Mouse (Mus musculus): ENCODE results near the gene Tmigd1. TPM values are rescaled to one million over a fixed set of nuclear protein-coding genes. Genes with fewer than 3 reads are reported as not detected.

Tmigd1 gene
- polyA plus RNA-seq, 1 experiment from 2014 or later: not detected

DNA sequence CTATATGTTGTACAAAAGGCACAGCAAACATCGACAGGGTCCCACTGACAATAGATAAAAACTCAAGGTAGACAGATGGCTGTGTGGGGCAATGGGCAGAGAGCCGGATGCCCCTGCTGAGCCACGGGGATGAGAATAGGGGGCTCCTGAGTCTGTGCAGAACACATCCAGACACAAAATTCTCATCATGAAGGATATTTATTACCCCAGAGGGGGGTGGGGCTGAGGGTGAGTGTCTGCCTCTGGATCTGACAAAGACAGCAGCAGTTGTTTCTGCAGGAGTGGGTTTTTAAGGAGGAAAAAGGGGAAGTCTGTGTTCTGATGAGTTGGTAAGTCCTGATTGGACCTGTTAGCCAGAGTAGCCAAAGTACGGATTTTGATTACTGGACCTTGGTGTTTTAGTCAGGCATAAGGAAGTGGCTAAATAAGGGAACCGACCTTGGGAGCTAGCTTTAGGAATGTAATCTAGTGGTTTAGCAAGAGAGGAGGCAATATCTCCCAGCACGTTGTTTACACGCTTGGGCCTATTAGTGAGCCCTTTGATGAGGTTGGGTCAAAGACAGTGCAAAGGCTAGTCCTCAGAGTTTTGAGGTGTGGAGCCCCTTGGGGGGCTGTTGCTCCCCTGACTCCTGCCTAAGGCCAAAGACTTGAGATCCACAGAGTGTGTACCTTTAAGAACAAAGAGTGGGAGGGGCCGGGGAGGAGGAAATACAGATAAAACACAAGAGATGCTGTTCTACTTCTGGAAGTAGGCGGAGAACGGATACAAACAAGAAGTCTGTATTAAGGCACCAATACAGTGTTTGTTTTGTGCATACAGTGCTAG, 12.4 kb upstream of the Tmigd1 start:
- ATAC-seq (ENCODE audit: low FRiP score): no peak
- no peak overlapping the region for H3K4me2 ChIP-seq
- no peaks in the 10 kb centered on the region for H3K27me3 ChIP-seq
- 78% methylated on average over 10 of the region's 10 CpGs for WGBS
- no peak overlapping the region for H3K9ac ChIP-seq
- H3K4me3 ChIP-seq (replicated peaks): no peak overlapping the region
- no peak overlapping the region for H3K27ac ChIP-seq
- H3K4me1 ChIP-seq: no peaks in the 10 kb centered on the region
- no peaks in the 10 kb centered on the region for H3K36me3 ChIP-seq (replicated peaks)
- no peaks in the 10 kb centered on the region for H3K9me3 ChIP-seq

DNA sequence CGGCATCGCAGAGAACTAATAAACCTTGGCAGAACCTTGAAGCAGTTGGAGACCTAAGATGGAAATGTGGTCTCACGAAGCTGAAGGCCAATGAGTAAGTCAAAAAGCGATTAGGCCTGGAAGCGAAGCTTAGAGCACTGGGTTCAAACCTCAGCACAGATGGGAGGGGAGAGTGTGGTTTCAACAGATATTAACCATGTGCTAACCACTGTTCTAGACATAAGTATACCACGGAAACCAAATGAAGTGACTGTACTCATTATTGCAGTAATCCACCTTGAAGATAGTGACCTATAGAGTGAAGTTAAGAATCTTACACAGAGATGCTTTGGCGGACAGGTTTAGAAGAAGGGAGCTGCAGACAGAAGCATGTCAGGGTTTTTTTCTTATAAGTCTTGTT, 10.8 kb upstream of the Tmigd1 start:
- no peak overlapping the region for H3K9ac ChIP-seq
- H3K4me3 ChIP-seq (replicated peaks): no peak overlapping the region
- no peaks in the 10 kb centered on the region for H3K36me3 ChIP-seq (replicated peaks)
- H3K9me3 ChIP-seq: no peaks in the 10 kb centered on the region
- no peaks in the 10 kb centered on the region for H3K4me1 ChIP-seq
- no peak overlapping the region for H3K4me2 ChIP-seq
- no peaks in the 10 kb centered on the region for H3K27me3 ChIP-seq
- ATAC-seq (ENCODE audit: low FRiP score): no peak
- 93% methylated on average over 7 of the region's 7 CpGs for WGBS
- H3K27ac ChIP-seq: no peak overlapping the region

DNA sequence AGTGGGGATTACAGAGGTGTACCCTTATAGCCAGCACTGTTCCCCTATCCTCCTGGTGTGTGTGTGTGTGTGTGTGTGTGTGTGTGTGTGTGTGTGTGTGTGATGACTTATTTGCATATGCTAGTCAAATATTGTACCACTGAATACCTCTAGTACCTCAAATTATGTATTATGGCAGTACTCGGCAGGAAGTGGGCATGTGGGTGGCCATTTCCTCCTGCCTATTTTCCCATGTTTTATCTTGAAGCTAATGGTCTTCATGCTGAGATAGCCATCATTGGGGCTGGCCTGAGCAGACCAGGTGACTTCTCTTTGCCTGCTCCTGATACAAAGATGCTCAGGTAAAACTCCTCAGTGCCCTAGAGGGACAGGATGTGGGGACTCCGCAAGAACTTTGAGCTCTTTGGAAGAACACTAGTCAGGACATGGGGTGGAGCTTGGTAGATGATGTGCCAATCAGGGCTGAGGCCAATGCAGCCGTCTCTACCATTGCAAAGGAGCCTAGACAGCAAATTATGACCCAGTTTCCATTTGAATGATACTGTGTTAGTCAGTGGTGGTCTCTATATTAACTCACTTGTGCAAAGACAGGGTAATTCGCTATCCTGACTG, 10.1 kb upstream of the Tmigd1 start:
- no peaks in the 10 kb centered on the region for H3K4me1 ChIP-seq
- H3K9me3 ChIP-seq: no peaks in the 10 kb centered on the region
- no peak overlapping the region for H3K9ac ChIP-seq
- no peaks in the 10 kb centered on the region for H3K27me3 ChIP-seq
- H3K27ac ChIP-seq: no peak overlapping the region
- WGBS: 84% methylated on average over 4 of the region's 4 CpGs
- no peak for ATAC-seq (ENCODE audit: low FRiP score)
- H3K4me3 ChIP-seq (replicated peaks): no peak overlapping the region
- H3K36me3 ChIP-seq (replicated peaks): no peaks in the 10 kb centered on the region
- no peak overlapping the region for H3K4me2 ChIP-seq

DNA sequence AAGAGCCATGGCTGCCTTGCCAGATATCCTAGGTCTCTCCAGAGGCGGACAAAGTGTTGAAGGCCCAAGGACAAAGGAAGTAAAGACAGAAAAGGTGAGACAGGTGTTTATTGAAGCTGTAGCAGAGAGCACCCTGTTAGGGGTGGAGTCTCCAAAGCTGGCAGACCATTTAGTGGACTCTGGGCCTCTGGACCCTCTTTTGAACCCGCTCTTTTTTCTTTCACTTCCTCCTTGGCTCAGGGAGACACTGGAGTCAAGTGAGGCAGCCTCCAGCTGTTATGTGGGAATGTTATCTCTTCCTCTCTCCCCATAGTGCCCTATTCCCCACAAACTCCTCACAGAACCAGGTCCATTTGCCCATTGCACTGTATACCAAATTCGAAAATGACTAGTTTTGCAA, 9.0 kb upstream of the Tmigd1 start:
- Histone ChIP-seq H3K27me3 (no peaks in the 10 kb centered on the region), H3K27ac (no peak overlapping the region), H3K9ac (no peak overlapping the region), H3K4me1 (peaks cover 3% of the 10 kb centered on the region), H3K4me2 (no peak overlapping the region), H3K4me3 (replicated peaks) (no peak overlapping the region), H3K36me3 (replicated peaks) (no peaks in the 10 kb centered on the region), H3K9me3 (no peaks in the 10 kb centered on the region)
- ATAC-seq (ENCODE audit: low FRiP score): no peak
- 77% methylated on average over 3 of the region's 3 CpGs for WGBS

DNA sequence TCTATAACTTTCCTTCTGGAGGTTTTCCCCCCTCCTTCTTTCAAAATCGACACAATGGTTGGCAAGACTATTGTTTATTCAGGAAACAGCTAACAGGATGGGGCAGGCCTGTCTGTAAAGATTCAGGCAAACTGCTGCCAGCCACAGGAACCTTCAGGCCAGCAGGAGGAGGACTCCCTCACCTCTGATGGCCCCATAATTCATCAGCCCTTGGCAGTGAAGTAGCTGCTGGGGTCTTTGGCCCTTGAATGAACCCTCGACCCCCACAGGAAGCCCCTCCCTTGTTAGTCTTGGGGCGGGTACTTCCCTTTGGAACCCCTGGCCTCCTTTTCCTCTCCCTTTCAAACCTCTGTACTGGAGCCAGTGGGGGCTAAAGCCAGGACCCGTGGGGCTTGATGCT, 8.4 kb upstream of the Tmigd1 start:
- no peaks in the 10 kb centered on the region for H3K9me3 ChIP-seq
- H3K4me2 ChIP-seq: no peak overlapping the region
- no peaks in the 10 kb centered on the region for H3K27me3 ChIP-seq
- no peak overlapping the region for H3K9ac ChIP-seq
- H3K4me1 ChIP-seq: peaks cover 7% of the 10 kb centered on the region
- H3K27ac ChIP-seq: no peak overlapping the region
- no peak overlapping the region for H3K4me3 ChIP-seq (replicated peaks)
- ATAC-seq (ENCODE audit: low FRiP score): no peak
- 39% methylated on average over 4 of the region's 4 CpGs for WGBS
- H3K36me3 ChIP-seq (replicated peaks): no peaks in the 10 kb centered on the region

DNA sequence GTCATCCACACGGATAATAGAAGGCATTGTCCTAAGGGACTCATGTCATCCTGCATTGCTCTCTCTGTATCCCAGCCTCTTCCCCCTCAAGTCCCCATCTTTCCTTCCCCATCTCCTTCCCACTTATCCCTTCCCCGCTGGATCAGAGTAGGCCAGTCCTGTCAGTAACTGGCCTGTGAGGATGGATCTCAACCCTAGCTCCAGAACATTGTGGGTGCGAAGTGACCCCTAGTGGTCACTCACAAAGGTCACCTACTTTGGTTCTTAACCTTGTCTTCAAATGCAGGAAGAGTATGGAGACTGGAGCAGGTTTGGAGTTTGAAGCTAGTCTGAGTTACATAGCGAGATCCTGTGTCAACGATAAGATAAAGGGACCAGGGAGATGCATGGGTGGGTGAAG, 7.7 kb upstream of the Tmigd1 start:
- ATAC-seq (ENCODE audit: low FRiP score): no peak
- Histone ChIP-seq H3K9ac (no peak overlapping the region), H3K9me3 (no peaks in the 10 kb centered on the region), H3K36me3 (replicated peaks) (no peaks in the 10 kb centered on the region), H3K4me1 (peaks cover 7% of the 10 kb centered on the region), H3K4me2 (no peak overlapping the region), H3K4me3 (replicated peaks) (no peak overlapping the region), H3K27ac (no peak overlapping the region), H3K27me3 (no peaks in the 10 kb centered on the region)
- WGBS: 36% methylated on average over 5 of the region's 5 CpGs

DNA sequence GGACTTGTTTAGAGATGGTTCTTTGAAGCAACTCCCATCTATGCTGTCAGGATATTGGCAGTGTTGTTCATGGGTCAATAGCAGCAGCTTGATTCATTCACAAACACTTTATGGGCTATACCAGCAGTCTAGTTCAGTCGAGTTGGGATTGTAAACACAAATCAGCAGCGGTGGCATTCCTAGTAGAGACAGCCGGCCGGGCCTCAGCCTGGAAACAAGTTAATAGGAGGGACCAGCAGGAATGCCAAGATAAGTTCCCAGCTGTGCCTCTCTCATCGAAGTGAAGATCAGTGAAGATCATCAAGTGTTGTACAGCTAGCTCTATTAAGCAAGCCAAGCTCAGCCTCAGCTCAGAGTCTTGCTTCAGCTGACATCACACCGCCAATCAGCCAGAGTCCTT, 5.6 kb upstream of the Tmigd1 start:
- no peak overlapping the region for H3K4me2 ChIP-seq
- H3K9ac ChIP-seq: no peak overlapping the region
- H3K4me3 ChIP-seq (replicated peaks): no peak overlapping the region
- no peak for ATAC-seq (ENCODE audit: low FRiP score)
- no peaks in the 10 kb centered on the region for H3K27me3 ChIP-seq
- WGBS: 76% methylated on average over 6 of the region's 6 CpGs
- H3K4me1 ChIP-seq: peaks cover 7% of the 10 kb centered on the region
- H3K27ac ChIP-seq: no peak overlapping the region
- H3K36me3 ChIP-seq (replicated peaks): no peaks in the 10 kb centered on the region
- H3K9me3 ChIP-seq: no peaks in the 10 kb centered on the region

DNA sequence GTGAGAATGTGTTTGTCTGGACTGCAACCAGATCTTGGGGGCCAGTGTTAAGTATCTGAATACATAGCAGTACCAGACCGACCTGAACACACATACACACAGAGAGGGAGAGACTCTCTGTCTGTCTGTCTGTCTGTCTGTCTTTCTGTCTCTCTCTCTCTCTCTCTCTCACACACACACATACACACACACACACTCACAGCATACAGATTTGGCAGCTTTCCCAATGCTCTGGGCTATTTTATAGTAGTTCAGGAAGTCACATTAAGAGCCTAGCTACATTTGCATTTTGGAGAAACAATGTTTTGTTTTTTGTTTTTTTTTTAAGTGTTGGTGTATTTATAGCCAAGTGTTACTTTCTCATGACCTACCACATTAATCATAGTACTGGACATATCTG, 4.8 kb upstream of the Tmigd1 start:
- Histone ChIP-seq H3K27ac (no peak overlapping the region), H3K9me3 (no peaks in the 10 kb centered on the region), H3K4me2 (no peak overlapping the region), H3K4me3 (replicated peaks) (no peak overlapping the region), H3K9ac (no peak overlapping the region), H3K27me3 (no peaks in the 10 kb centered on the region), H3K4me1 (peaks cover 7% of the 10 kb centered on the region), H3K36me3 (replicated peaks) (no peaks in the 10 kb centered on the region)
- ATAC-seq (ENCODE audit: low FRiP score): no peak
- 67% methylated on average over 1 of the region's 1 CpGs for WGBS

DNA sequence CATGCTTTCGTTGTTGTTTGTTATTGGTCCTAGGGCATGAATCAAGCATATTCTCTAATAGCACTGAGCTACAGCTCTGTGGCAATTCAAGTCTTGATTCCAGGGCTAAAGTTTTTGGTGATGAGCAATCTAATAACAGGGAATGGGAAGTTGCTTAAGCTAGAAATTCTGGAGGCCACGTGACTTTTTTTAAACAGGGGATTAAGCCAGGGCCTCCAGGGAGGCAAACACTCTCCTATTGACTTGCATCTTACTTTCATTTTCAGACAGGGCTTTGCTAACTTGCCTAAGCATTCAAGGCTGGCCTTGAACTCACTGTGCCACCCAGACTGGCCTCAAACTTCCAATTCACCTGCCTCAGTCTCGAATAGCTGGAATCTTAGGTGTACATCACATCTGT, 4.1 kb upstream of the Tmigd1 start:
- H3K4me3 ChIP-seq (replicated peaks): no peak overlapping the region
- H3K9me3 ChIP-seq: no peaks in the 10 kb centered on the region
- WGBS: 53% methylated on average over 3 of the region's 3 CpGs
- no peak overlapping the region for H3K4me2 ChIP-seq
- no peak overlapping the region for H3K27ac ChIP-seq
- no peak for ATAC-seq (ENCODE audit: low FRiP score)
- H3K9ac ChIP-seq: no peak overlapping the region
- H3K27me3 ChIP-seq: no peaks in the 10 kb centered on the region
- no peaks in the 10 kb centered on the region for H3K36me3 ChIP-seq (replicated peaks)
- peaks cover 7% of the 10 kb centered on the region for H3K4me1 ChIP-seq

DNA sequence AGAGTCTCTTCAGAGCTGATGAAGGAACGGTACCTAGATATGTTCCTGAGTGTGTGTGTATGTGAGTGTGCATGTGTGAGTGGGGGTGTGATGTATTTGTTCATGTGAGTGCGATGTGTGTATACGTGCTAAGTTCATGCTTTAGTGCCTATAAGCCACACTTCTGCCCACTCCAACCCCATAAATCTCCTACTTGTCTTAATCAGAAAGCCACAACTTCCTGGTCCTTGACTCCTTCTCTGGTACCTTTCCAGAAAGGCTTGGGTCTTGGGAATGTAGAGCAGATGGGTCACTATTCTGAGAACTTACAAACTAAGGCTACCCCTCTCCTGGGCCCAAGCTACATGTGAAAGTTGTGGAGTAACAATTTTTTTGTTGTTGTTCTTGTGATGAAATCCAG, 3.2 kb upstream of the Tmigd1 start:
- Histone ChIP-seq H3K9ac (no peak overlapping the region), H3K4me3 (replicated peaks) (no peak overlapping the region), H3K4me2 (no peak overlapping the region)

DNA sequence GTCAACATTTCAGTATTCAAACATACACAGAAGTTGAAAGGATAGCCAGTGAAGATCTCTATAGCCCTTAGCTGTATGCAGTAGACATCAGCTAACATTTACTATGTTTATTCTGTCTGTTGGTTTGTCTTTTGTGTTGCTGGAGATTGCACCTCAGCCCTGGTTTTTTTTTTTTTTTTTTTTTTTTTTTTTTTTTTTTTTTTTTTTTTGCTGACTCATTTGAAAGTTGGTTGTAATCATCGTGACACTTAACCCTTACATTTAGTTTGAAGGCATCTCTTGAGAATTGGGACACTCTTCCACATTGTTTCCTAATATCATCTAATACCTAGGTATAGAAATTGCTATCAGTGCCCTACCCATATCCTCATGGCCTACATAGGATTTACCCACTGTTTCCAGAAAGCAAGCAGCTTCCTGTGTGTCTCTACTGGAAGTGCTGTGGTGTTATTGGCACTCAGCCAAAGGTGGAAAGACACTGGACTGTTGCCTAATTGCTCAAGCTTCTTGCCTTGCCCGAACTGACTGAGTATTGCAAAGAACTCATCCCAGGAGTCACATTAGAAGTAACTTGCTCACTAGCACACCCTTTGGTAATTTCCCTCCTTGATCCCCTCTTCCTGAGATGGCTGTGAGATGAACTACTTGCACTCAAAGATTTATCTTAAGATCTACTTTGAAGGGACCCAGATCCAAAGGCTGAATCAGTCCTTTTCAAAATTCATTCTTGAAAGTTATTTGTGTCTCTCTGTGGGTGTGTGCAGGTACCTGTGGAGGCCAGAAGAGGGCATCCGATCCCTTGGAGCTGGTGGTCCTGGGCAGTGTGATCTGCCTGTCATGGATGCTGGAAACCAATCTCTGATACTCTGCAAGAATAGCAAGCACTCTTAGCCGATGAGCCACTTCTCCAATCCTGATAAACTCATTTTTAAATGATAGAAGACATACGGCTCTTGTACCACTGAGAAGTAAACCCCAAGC, 1.9 kb upstream of the Tmigd1 start:
- Histone ChIP-seq H3K4me1 (peaks cover 7% of the 10 kb centered on the region), H3K4me2 (no peak overlapping the region), H3K9ac (no peak overlapping the region), H3K9me3 (no peaks in the 10 kb centered on the region), H3K27me3 (no peaks in the 10 kb centered on the region), H3K27ac (no peak overlapping the region), H3K36me3 (replicated peaks) (no peaks in the 10 kb centered on the region), H3K4me3 (replicated peaks) (no peak overlapping the region)
- ATAC-seq (ENCODE audit: low FRiP score): no peak
- 73% methylated on average over 5 of the region's 5 CpGs for WGBS

More for the DNA sequence above, 3.2 kb upstream of the Tmigd1 start:
- peaks cover 7% of the 10 kb centered on the region for H3K4me1 ChIP-seq
- H3K27me3 ChIP-seq: no peaks in the 10 kb centered on the region
- 84% methylated on average over 3 of the region's 3 CpGs for WGBS
- no peaks in the 10 kb centered on the region for H3K9me3 ChIP-seq
- no peaks in the 10 kb centered on the region for H3K36me3 ChIP-seq (replicated peaks)
- no peak overlapping the region for H3K27ac ChIP-seq
- ATAC-seq (ENCODE audit: low FRiP score): no peak

DNA sequence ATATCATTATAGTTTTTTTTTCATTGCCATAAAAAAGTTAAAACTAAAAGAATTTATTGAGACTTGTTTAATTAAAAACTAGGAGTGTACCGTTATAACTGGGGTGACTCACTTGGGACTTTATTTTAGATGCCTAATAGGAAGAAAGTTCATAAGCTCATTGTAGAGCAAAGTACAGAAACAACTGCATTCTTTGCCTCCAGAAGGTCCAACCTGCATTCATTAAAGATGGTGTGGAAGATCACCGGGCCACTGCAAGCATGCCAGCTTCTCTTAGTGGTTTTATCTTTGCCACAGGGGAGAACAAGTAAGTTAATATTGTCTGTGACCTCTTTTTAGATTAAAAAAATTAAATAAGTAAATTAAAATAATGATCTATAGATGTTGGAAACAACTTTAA, 2.4 kb downstream of the Tmigd1 start:
- no peaks in the 10 kb centered on the region for H3K36me3 ChIP-seq (replicated peaks)
- H3K4me1 ChIP-seq: no peaks in the 10 kb centered on the region
- no peak for ATAC-seq (ENCODE audit: low FRiP score)
- H3K27me3 ChIP-seq: no peaks in the 10 kb centered on the region
- 88% methylated on average over 2 of the region's 2 CpGs for WGBS
- no peak overlapping the region for H3K9ac ChIP-seq
- no peaks in the 10 kb centered on the region for H3K9me3 ChIP-seq
- H3K4me3 ChIP-seq (replicated peaks): no peak overlapping the region
- H3K4me2 ChIP-seq: no peak overlapping the region
- no peak overlapping the region for H3K27ac ChIP-seq

Data from forebrain, embryonic 12.5 days (tissue).